Mouse (Mus musculus): ENCODE data around the gene Prickle2. TPM values are rescaled to one million over a fixed set of nuclear protein-coding genes. Genes with fewer than 3 reads are reported as not detected.

Gene Prickle2
- polyA plus RNA-seq, 1 experiment from 2014 or later: 6.4 TPM

DNA sequence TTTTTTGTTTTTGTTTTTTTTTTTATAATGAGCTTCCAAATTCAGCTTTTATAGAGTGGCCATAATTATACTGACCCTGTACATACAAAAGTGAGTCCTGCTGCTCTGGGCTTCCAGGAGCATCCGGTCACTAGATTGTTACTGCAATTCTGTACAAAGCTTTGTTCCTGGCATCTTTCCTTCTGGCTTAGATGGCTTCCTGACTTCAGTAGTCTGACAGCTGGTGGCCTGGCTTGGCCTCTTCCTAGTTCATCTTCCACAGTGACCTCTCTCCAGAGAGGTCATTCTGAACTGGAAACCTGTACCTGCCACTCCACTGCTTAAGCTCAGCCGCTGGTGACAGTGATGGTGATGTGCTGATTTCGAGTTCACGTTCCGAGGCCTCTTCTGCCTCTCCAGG lies 20.2 kb upstream of the Prickle2 start:
- WGBS (ENCODE audit: insufficient replicate concordance): 51% methylated on average over 5 of the region's 5 CpGs
- H3K4me1 ChIP-seq (ENCODE audit: control insufficient read depth, insufficient read depth, low read length): peaks cover 3% of the 10 kb centered on the region; the same call in 1 of the 2 replicates
- no peak overlapping the region for H3K9ac ChIP-seq (ENCODE audit: low read depth, low read length)
- no peaks in the 10 kb centered on the region for H3K36me3 ChIP-seq (ENCODE audit: control insufficient read depth, insufficient read depth, low read length)
- H3K27me3 ChIP-seq (ENCODE audit: control insufficient read depth, insufficient read depth, low read length): no peaks in the 10 kb centered on the region
- ATAC-seq (replicated peaks; ENCODE audit: insufficient number of reproducible peaks, low FRiP score, low TSS enrichment): no peak
- no peaks in the 10 kb centered on the region for H3K9me3 ChIP-seq (replicated peaks; ENCODE audit: control insufficient read depth, low read length)
- H3K27ac ChIP-seq (ENCODE audit: low read depth, low read length): no peak overlapping the region
- no peak overlapping the region for H3K4me2 ChIP-seq
- H3K4me3 ChIP-seq (ENCODE audit: low read depth, low read length): no peak overlapping the region

DNA sequence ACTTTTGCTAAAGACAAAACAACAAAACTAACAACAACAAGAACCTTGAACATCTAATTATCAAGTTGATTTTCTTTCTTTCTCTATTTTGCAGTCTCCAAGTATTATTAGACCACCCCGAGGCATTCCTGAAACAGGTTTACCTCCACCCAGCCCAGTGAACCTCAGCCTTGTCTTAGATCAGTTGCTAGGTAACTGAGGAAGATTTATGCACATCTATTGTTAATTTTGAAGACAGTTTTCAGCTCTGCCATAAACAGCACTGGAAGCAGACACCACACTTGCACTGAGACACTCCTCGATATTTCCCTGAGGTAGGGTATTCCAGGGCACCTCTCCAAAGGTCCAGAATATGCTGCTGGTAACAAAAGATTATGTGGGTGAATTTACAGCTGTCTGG lies 18.4 kb upstream of the Prickle2 start:
- no peaks in the 10 kb centered on the region for H3K36me3 ChIP-seq (ENCODE audit: control insufficient read depth, insufficient read depth, low read length)
- H3K4me1 ChIP-seq (ENCODE audit: control insufficient read depth, insufficient read depth, low read length): peaks cover 3% of the 10 kb centered on the region; the same call in 1 of the 2 replicates
- WGBS (ENCODE audit: insufficient replicate concordance): 81% methylated on average over 2 of the region's 2 CpGs
- no peak overlapping the region for H3K4me2 ChIP-seq
- H3K9me3 ChIP-seq (replicated peaks; ENCODE audit: control insufficient read depth, low read length): no peaks in the 10 kb centered on the region
- H3K27me3 ChIP-seq (ENCODE audit: control insufficient read depth, insufficient read depth, low read length): no peaks in the 10 kb centered on the region
- no peak for ATAC-seq (replicated peaks; ENCODE audit: insufficient number of reproducible peaks, low FRiP score, low TSS enrichment)
- no peak overlapping the region for H3K27ac ChIP-seq (ENCODE audit: low read depth, low read length)
- H3K9ac ChIP-seq (ENCODE audit: low read depth, low read length): no peak overlapping the region
- no peak overlapping the region for H3K4me3 ChIP-seq (ENCODE audit: low read depth, low read length)

DNA sequence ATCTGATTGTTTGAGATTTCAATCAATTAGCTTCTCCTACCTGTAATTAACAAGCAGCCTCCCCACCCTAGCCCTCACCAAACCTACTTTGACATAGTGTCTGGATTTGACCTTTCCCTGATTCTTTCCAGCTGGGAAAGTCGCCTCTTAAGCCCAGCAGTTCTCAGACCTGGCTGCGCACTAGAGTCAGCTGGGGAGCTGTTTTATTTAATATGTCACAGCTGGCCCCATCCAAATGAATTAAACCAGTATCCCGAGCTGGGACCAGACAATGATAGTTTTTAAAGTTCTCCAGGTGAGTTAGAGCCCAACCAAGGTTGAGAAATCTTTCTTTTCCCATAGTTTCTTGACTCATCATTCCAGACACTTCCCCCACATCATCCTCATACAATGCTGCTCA lies 9.9 kb upstream of the Prickle2 start:
- WGBS (ENCODE audit: insufficient replicate concordance): 59% methylated on average over 3 of the region's 3 CpGs

DNA sequence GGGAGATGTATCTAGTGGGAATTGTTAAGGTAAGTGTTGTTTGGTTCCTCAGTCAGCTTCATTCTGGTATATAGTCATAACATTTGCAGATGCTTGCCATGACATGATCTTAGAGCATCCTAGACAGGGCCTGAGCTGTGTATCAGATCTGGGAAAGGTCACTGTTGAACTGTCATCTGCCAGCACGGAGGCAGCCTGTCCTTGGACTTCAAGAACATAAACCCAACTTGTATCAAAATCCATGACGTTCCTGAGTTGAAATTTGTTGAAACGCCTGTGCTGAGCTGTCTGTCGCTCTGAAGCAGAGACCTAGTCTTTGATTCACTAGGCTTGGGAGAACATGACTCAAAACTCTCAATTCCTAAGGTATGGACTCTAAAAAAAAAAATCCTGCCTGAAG lies 8.8 kb upstream of the Prickle2 start:
- Histone ChIP-seq H3K9ac (ENCODE audit: low read depth, low read length) (no peak overlapping the region), H3K27ac (ENCODE audit: low read depth, low read length) (no peak overlapping the region), H3K4me3 (ENCODE audit: low read depth, low read length) (no peak overlapping the region), H3K36me3 (ENCODE audit: control insufficient read depth, insufficient read depth, low read length) (no peaks in the 10 kb centered on the region), H3K9me3 (replicated peaks; ENCODE audit: control insufficient read depth, low read length) (no peaks in the 10 kb centered on the region), H3K4me1 (ENCODE audit: control insufficient read depth, insufficient read depth, low read length) (no peaks in the 10 kb centered on the region), H3K27me3 (ENCODE audit: control insufficient read depth, insufficient read depth, low read length) (no peaks in the 10 kb centered on the region), H3K4me2 (no peak overlapping the region)
- no peak for ATAC-seq (replicated peaks; ENCODE audit: insufficient number of reproducible peaks, low FRiP score, low TSS enrichment)
- WGBS (ENCODE audit: insufficient replicate concordance): 78% methylated on average over 4 of the region's 4 CpGs

More for the DNA sequence above, 9.9 kb upstream of the Prickle2 start:
- ATAC-seq (replicated peaks; ENCODE audit: insufficient number of reproducible peaks, low FRiP score, low TSS enrichment): no peak
- H3K4me3 ChIP-seq (ENCODE audit: low read depth, low read length): no peak overlapping the region
- H3K36me3 ChIP-seq (ENCODE audit: control insufficient read depth, insufficient read depth, low read length): no peaks in the 10 kb centered on the region
- H3K9ac ChIP-seq (ENCODE audit: low read depth, low read length): no peak overlapping the region
- H3K9me3 ChIP-seq (replicated peaks; ENCODE audit: control insufficient read depth, low read length): no peaks in the 10 kb centered on the region
- H3K4me2 ChIP-seq: no peak overlapping the region
- no peaks in the 10 kb centered on the region for H3K4me1 ChIP-seq (ENCODE audit: control insufficient read depth, insufficient read depth, low read length)
- H3K27ac ChIP-seq (ENCODE audit: low read depth, low read length): no peak overlapping the region
- H3K27me3 ChIP-seq (ENCODE audit: control insufficient read depth, insufficient read depth, low read length): no peaks in the 10 kb centered on the region

DNA sequence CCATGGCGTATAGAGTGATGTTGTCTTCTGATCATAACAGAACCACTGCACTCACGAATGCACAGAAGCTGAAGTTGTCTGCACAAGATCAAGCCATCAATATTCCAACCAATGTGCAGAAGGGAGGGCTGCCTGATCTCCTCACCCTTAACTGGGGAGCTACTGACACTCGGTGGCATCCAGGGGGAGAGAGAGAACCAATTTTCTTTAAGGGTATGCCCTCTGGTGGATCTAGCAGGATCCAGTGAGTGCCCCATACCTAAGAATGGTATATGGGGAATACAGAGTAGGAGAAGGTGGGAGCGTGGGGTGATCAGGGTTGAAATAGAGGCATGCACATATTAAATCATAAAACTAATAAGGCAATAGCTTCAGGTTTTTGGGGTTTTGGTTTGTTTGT lies 2.2 kb upstream of the Prickle2 start:
- no peak for ATAC-seq (replicated peaks; ENCODE audit: insufficient number of reproducible peaks, low FRiP score, low TSS enrichment)
- Histone ChIP-seq H3K36me3 (ENCODE audit: control insufficient read depth, insufficient read depth, low read length) (no peaks in the 10 kb centered on the region), H3K27ac (ENCODE audit: low read depth, low read length) (no peak overlapping the region), H3K27me3 (ENCODE audit: control insufficient read depth, insufficient read depth, low read length) (peaks cover 2% of the 10 kb centered on the region; the same call in 1 of the 2 replicates), H3K4me2 (no peak overlapping the region), H3K9ac (ENCODE audit: low read depth, low read length) (no peak overlapping the region), H3K9me3 (replicated peaks; ENCODE audit: control insufficient read depth, low read length) (no peaks in the 10 kb centered on the region), H3K4me1 (ENCODE audit: control insufficient read depth, insufficient read depth, low read length) (peaks cover 4% of the 10 kb centered on the region; the same call in 1 of the 2 replicates), H3K4me3 (ENCODE audit: low read depth, low read length) (no peak overlapping the region)
- 58% methylated on average over 4 of the region's 4 CpGs for WGBS (ENCODE audit: insufficient replicate concordance)

DNA sequence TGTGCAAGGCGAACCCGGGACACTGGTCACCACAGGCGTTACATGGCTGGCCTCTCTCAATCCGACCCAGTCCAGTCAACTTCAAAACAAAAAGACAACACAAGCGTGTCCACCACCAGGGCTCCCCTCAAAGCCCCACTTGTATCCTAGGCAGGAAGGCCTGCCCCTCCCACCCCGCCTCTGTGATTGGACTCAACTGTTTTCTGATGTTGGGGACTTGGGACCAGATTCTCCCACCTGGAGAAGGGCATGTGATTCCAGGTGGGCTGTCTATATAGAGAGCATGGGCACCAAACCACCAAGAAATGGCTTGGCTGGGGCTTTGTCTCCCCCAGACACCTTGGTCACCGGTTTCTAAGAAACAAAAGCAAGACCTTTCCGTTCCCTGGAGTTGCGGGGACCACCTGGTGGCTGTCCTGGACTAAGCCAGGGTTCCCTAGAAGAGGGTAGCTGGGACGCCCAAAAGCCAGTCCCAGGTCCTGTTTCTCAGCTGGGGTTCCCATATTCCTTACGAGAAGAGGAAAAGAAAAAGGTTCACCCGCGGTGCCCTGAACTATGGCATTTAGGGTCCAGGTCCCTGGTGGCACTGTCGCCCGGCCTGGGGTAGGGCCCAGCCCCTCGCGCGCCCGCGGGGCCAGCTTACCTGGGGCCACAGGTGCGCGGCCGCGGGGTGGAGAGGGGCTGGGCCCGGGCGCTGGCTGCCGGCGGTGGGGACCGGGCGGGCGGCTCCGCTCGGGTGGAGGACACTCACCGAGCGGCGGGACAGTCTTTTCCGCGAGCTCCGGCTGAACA lies 406 bp downstream of the Prickle2 start:
- peak overlapping the region; percentile 70 for H3K9ac ChIP-seq (ENCODE audit: low read depth, low read length)
- H3K9me3 ChIP-seq (replicated peaks; ENCODE audit: control insufficient read depth, low read length): no peaks in the 10 kb centered on the region
- 2% methylated on average over 26 of the region's 39 CpGs for WGBS (ENCODE audit: insufficient replicate concordance)
- ATAC-seq (replicated peaks; ENCODE audit: insufficient number of reproducible peaks, low FRiP score, low TSS enrichment): no peak; the same call in 1 of the 2 replicates
- H3K4me3 ChIP-seq (ENCODE audit: low read depth, low read length): peak overlapping the region; percentile 73
- no peak overlapping the region for H3K27ac ChIP-seq (ENCODE audit: low read depth, low read length)
- H3K36me3 ChIP-seq (ENCODE audit: control insufficient read depth, insufficient read depth, low read length): no peaks in the 10 kb centered on the region
- H3K4me1 ChIP-seq (ENCODE audit: control insufficient read depth, insufficient read depth, low read length): peaks cover 4% of the 10 kb centered on the region; the same call in 1 of the 2 replicates
- H3K4me2 ChIP-seq: peak overlapping the region; percentile 99
- peaks cover 2% of the 10 kb centered on the region; the same call in 1 of the 2 replicates for H3K27me3 ChIP-seq (ENCODE audit: control insufficient read depth, insufficient read depth, low read length)

DNA sequence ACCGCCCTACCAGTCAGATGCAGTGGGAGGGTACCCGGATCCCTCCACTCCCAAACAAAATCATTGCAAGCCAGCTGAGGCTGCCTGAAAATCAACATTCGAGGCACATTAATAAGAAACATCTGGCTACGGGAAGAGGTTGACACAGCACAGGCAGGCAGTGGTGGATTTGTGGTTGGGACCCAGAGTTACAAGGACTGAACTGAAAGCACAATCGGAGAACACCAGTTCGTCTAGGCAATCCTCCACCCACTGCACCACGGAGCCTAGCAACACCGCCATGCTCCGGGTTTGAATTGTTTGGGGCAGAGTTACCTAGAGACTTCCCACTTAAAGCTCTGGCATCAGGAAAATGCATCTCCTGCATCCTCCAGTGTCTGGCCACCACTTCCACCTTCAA lies 1.1 kb downstream of the Prickle2 start:
- H3K27ac ChIP-seq (ENCODE audit: low read depth, low read length): no peak overlapping the region
- 33% methylated on average over 9 of the region's 9 CpGs for WGBS (ENCODE audit: insufficient replicate concordance)

DNA sequence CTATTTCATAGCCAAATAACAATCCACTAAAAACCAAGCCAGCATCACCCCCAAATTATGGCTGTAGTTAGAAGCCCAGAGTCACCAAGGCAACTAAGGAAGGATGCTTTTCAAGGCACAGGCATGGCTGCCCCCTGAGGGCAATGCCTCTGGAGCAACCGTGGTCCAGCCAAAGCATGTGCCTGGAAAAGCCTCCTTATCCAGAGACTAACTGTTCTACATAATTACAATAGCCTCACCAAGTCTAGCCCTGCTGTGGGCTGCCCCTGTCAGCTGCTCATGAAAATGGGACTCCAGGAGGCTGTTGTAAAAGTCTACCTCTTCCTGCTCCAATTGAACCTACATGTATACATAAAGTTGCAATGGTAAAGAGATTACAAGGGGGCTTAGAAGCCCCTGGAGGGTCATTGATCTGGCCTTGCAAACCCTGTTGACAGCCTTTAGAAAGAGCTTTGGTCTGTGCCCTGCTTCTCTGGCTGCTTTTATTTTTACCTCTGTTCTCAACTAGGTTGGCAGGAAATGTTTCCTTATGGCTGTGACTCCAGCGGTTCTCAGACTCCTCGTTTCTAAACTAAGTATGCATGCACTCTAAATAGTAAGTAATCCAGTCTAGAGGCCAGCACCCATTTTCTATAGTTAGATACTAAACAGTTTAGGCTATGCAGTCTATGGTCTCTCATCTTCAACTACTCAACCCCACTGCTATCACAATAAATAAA lies 6.3 kb downstream of the Prickle2 start:
- H3K9me3 ChIP-seq (replicated peaks; ENCODE audit: control insufficient read depth, low read length): no peaks in the 10 kb centered on the region
- H3K27ac ChIP-seq (ENCODE audit: low read depth, low read length): no peak overlapping the region
- no peaks in the 10 kb centered on the region for H3K36me3 ChIP-seq (ENCODE audit: control insufficient read depth, insufficient read depth, low read length)
- no peak overlapping the region for H3K9ac ChIP-seq (ENCODE audit: low read depth, low read length)
- 45% methylated on average over 3 of the region's 3 CpGs for WGBS (ENCODE audit: insufficient replicate concordance)
- H3K4me2 ChIP-seq: no peak overlapping the region
- no peaks in the 10 kb centered on the region for H3K4me1 ChIP-seq (ENCODE audit: control insufficient read depth, insufficient read depth, low read length)
- peaks cover 1% of the 10 kb centered on the region; the same call in 1 of the 2 replicates for H3K27me3 ChIP-seq (ENCODE audit: control insufficient read depth, insufficient read depth, low read length)
- H3K4me3 ChIP-seq (ENCODE audit: low read depth, low read length): no peak overlapping the region
- no peak for ATAC-seq (replicated peaks; ENCODE audit: insufficient number of reproducible peaks, low FRiP score, low TSS enrichment)

More for the DNA sequence above, 1.1 kb downstream of the Prickle2 start:
- ATAC-seq (replicated peaks; ENCODE audit: insufficient number of reproducible peaks, low FRiP score, low TSS enrichment): no peak
- Histone ChIP-seq H3K4me3 (ENCODE audit: low read depth, low read length) (peak overlapping the region; percentile 73), H3K36me3 (ENCODE audit: control insufficient read depth, insufficient read depth, low read length) (no peaks in the 10 kb centered on the region), H3K9ac (ENCODE audit: low read depth, low read length) (no peak overlapping the region), H3K9me3 (replicated peaks; ENCODE audit: control insufficient read depth, low read length) (no peaks in the 10 kb centered on the region), H3K4me2 (peak overlapping the region; percentile 99), H3K4me1 (ENCODE audit: control insufficient read depth, insufficient read depth, low read length) (peaks cover 4% of the 10 kb centered on the region; the same call in 1 of the 2 replicates), H3K27me3 (ENCODE audit: control insufficient read depth, insufficient read depth, low read length) (peaks cover 2% of the 10 kb centered on the region; the same call in 1 of the 2 replicates)

Measured in heart, embryonic 11.5 days (tissue).